Mouse (Mus musculus) urinary bladder, postnatal 10 days (tissue): ENCODE results near the gene Ksr1.

Experiments used
- DNase-seq: peaks from one replicate; pipeline ENCODE4 v3.0.0; 2022; ENCODE audit warnings: low spot score

Gene Ksr1

DNA sequence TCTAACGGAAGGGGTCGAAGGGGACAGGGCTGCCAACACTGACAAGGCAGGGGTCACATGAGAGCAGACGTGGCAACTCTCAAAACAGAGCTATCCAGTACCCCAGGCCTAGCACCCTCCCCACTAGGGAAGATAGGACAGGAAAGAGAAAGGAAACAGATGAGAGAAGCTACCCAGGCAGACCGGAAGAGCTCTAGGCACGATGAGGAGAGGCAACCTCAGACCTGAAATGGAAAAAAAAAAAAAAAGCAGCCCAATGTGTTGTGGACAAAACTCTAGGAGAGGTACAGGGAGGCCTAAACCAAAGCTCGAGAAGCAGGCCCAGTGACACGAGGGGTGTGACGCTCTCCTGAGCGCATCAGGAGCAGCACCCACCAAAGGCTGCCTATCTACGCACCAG, 23.7 kb downstream of the Ksr1 start:
- DNase-seq = no peak

DNA sequence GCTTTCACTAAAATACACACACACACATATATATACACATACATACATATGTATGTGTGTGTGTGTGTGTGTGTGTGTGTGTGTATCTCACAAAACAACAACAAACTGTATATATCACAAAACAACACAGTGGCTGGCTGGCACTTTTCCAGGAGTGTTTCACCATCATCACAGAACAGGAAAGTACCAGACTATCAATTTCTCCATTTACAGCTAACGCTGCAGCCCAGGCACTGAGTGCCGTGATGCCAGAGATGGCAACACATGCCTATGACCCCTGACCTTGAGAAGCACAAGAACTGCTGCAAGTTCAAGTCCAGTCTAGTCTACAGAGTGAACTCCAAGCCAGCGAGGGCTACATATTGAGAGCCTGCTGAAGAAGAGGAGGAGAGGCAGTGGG, 26.1 kb downstream of the Ksr1 start:
- DNase-seq = no peak

DNA sequence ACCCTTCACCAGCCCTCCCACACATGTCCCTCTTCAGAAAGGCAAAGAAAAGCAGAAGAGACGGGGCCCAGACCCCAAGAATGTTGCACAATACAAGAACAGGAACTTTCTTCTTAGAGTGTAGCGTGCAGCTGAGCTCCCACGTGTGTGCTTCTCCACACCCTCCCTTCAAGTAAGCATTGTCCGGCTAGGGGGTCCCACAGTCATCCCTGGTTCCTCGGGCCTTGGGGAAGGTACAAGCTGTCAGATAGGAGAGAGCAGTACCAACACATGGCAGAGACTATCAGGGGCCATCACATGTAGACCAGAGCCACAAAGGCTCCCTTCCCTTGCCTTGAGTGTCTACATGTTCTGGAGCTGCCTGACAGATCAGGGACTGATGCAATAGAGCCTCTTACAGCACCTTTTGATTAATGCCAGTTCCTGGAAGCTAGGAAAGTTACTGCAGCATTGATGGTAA, 27.3 kb downstream of the Ksr1 start:
- no peak for DNase-seq

GRCm38 (mm10) chr11:79116665-79117064, 29.5 kb downstream of the Ksr1 start:
- no peak for DNase-seq

- no peak for DNase-seq
Observed at GRCm38 (mm10) chr11:79115659-79116058, 30.5 kb downstream of the Ksr1 start.

GRCm38 (mm10) chr11:79114061-79114460, 32.1 kb downstream of the Ksr1 start:
- DNase-seq = no peak

- DNase-seq = no peak
Observed at GRCm38 (mm10) chr11:79113397-79113796, 32.8 kb downstream of the Ksr1 start.

- no peak for DNase-seq
Observed at GRCm38 (mm10) chr11:79112559-79113302, 33.5 kb downstream of the Ksr1 start.

- no peak for DNase-seq
Observed at GRCm38 (mm10) chr11:79111864-79112558, 34.2 kb downstream of the Ksr1 start.

DNA sequence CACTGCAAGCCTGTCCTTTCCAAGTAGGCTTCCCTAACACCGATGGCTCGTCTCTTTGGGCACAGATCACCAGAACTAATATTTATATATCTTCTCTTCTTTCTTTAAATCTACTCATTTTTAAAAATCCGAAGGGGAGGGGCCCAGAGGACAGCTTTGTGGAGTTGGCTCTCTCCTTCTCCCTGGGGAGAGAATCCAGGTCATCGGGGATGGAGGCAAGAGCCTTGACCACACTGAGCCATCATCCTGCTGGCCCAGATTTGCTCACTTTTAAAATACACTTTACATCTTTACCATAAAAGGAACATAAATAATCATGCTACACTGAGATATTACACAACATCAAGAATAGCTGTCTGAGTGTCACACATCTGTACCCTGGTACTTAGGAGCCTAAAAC, 35.8 kb downstream of the Ksr1 start:
- no peak for DNase-seq

GRCm38 (mm10) chr11:79107934-79108333, 38.3 kb downstream of the Ksr1 start:
- DNase-seq = no peak

GRCm38 (mm10) chr11:79104998-79105397, 41.2 kb downstream of the Ksr1 start:
- no peak for DNase-seq

DNA sequence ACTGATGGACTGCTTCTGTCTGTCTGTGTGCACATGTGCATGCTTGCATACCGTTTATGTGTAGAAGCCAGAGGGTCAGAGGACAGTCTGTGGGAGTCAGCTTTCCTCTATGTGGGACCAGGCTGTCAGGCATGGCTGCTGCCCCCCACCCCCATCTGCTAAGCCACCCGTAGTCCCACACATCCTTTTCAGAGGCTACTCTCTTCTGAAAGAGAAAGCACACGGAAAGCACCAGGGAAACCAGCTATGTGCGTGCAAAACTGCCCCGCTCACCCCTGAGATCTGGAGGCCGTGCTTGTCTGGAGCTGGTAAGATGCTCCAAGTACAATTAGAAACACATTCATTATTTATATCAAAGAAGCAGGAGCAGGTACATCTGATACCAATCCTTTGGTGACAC, 41.7 kb downstream of the Ksr1 start:
- DNase-seq = no peak

GRCm38 (mm10) chr11:79104096-79104495, 42.1 kb downstream of the Ksr1 start:
- DNase-seq = no peak

DNA sequence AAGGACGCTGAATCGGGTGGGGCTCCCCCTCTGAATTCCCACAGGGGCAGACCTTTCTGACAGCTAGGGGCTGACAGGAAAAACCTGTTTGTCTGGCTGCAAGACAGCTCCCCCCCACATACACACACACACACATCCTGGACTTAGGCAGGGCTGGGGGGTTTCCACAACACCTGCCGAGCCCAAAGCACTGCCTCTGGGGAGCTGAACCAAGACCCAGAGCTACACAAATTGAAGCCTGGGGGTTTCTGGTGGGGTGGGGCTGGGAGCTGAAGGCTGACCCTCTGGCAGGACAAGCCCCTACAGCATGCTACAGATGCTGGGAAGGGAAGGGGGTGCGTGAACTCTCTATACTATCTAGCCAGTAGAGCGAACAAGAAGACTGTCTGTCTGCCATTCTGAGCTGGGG, 42.7 kb downstream of the Ksr1 start:
- no peak for DNase-seq

DNA sequence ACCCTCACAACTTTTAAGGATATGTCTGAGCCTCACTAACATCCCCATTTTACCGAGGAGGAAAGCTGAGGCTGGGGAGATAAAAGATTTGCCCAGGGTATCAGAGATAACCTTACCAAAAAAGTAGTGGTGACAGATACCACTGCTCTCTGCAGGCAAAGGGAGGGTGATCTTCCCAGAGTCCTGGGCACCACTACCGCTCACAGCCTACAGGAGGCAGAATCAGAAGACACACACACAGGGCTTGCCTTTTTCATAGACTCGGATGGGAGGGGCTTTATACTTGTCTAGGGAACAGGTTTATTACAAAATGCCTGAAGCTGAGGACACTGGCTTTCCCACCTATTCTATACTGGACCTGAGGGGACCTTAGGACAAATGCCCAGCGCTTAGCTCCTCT, 43.9 kb downstream of the Ksr1 start:
- DNase-seq = no peak

- no peak for DNase-seq
Observed at GRCm38 (mm10) chr11:79101568-79101967, 44.6 kb downstream of the Ksr1 start.

GRCm38 (mm10) chr11:79099032-79099431, 47.2 kb downstream of the Ksr1 start:
- DNase-seq = no peak

DNA sequence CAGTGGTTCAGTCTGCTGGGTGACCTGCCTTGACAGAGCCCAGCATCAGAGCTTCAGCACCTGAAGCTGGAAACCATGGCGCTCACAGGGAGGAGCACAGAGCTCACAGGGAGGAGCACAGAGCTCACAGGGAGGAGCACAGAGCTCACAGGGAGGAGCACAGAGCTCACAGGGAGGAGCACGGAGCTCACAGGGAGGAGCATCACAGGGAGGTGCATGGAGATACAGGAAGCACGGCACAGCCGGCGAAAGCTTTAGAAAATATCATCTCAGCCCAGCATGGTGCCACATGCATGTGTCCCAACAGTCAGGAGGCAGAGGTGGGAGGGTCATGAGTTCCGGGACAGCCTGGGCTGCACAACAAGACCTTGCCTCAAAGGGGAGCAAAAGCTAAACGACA, 48.5 kb downstream of the Ksr1 start:
- DNase-seq = no peak

- no peak for DNase-seq
Observed at GRCm38 (mm10) chr11:79096673-79097072, 49.5 kb downstream of the Ksr1 start.

DNA sequence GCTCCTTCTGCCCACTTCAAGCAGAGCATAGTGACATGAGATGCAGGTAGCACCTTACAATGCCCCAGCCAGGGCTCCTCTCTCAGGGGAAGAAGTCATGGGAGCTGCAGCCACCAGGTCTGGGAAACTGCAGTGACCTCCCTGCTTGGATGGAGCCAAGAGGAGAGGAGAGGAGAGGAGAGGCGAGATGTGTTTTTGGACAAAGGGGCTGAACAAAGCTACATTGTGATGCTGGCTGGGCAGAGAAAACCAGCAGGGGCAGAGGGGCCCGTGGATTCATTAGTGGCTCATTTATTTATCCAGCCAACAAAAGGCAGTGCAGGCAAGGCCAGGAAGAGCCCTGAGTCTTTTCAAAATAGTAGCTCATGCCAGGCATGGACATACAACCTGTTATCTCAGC, 50.5 kb downstream of the Ksr1 start:
- no peak for DNase-seq

GRCm38 (mm10) chr11:79094727-79095126, 51.5 kb downstream of the Ksr1 start:
- no peak for DNase-seq

DNA sequence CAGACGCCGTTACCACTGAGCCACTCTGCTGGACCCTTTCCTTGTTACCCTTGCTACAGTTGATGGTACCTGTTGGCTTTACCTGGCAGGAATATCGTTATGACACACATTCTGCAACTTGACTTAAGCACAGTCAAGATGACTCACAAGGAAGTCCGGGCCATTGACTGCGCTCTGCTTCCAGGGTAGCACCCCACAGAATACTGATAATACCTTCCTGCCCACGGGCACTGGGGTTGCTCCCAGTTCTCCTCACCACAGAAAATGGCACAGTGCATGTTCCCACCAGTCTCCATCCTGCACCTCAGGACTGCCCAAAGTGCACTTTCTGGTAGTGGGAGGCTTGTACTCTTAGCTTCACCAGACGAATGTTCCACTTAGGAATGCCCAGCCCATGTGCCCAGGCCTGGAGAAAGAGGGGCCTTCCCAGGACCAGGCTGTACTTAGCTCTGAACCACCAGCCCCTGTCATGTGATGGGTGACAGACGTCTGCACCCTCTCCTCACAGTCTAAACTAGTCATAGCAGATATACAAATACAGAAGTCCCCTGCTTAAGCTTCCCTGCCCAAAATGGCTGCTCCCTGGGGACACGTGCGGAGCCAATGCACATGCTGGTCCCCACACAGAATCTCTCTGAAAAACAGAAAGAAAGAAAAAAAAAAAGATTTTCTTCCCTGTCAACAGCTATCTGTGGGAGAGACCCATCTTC, 52.1 kb downstream of the Ksr1 start:
- DNase-seq = no peak
